Mouse (Mus musculus): ENCODE results near the gene Eomes.

- no peak for TF ChIP-seq CTCF (IDR thresholded peaks at IDR 0.05; ENCODE audit: low read depth)
- no peak for TF ChIP-seq EP300 (IDR thresholded peaks at IDR 0.05; ENCODE audit: low read depth)
Measured at GRCm38 (mm10) chr9:118458039-118458438, 20.0 kb upstream of the Eomes start.

Data from liver, postnatal 0 days (tissue).